Mouse (Mus musculus) limb, embryonic 14.5 days (tissue): ENCODE data around the gene Ano2. TPM values are rescaled to one million over a fixed set of nuclear protein-coding genes. Genes with fewer than 3 reads are reported as not detected.

Source experiments
- ATAC-seq: fragments of 200-750 bp; cut with Nextera tagmentation; 2 replicates; pipeline ENCODE4 v1.8.0; 2017; ENCODE audit warnings: low read depth, moderate number of reproducible peaks, moderate TSS enrichment; ENCODE audit not compliant: low FRiP score
- DNase-seq: peaks from one replicate; pipeline ENCODE4 v3.0.0-alpha.2; 2015; ENCODE audit warnings: low spot score
- H3K27ac ChIP-seq: fragments of 300-500 bp; sonication (generic); replicated peaks from 2 replicates; pipeline ENCODE4 v1.5.1; 2014; ENCODE audit warnings: low read depth, mild to moderate bottlenecking, low read length, moderate library complexity, mixed read lengths
- H3K27me3 ChIP-seq: fragments of 300-500 bp; sonication (generic); 2 replicates; pipeline ENCODE4 v1.6.1; 2014; ENCODE audit warnings: low read length, mixed read lengths; ENCODE audit not compliant: control insufficient read depth, insufficient read depth
- H3K36me3 ChIP-seq: fragments of 300-500 bp; sonication (generic); 2 replicates; pipeline ENCODE4 v1.6.1; 2014; ENCODE audit warnings: mild to moderate bottlenecking, low read length, moderate library complexity, mixed read lengths; ENCODE audit not compliant: control insufficient read depth, insufficient read depth
- H3K4me1 ChIP-seq: fragments of 300-500 bp; sonication (generic); 2 replicates; pipeline ENCODE4 v1.6.1; 2014; ENCODE audit warnings: antibody characterized with exemption, low read length, mixed read lengths; ENCODE audit not compliant: control insufficient read depth, insufficient read depth
- H3K4me2 ChIP-seq: fragments of 300-500 bp; sonication (generic); replicated peaks from 2 replicates; pipeline ENCODE4 v1.6.1; 2014; ENCODE audit warnings: low read depth, mild to moderate bottlenecking, low read length, moderate library complexity; ENCODE audit not compliant: severe bottlenecking
- H3K4me3 ChIP-seq: fragments of 300-500 bp; sonication (generic); replicated peaks from 2 replicates; pipeline ENCODE4 v1.5.1; 2014; ENCODE audit warnings: low read length
- H3K9ac ChIP-seq: fragments of 300-500 bp; sonication (generic); 2 replicates; pipeline ENCODE4 v1.6.1; 2014; ENCODE audit warnings: mild to moderate bottlenecking, low read depth, low read length, moderate library complexity; ENCODE audit not compliant: severe bottlenecking
- H3K9me3 ChIP-seq: fragments of 300-500 bp; sonication (generic); 2 replicates; pipeline ENCODE4 v1.6.1; 2016; ENCODE audit warnings: low read length; ENCODE audit not compliant: control insufficient read depth
- POLR2A ChIP-seq: fragments of 200-500 bp; IDR thresholded peaks from 2 replicates; pipeline ENCODE4 v1.8.0; 2012; ENCODE audit warnings: inconsistent platforms, mild to moderate bottlenecking, moderate library complexity, borderline replicate concordance; ENCODE audit not compliant: insufficient read depth, insufficient read length; ENCODE audit errors: extremely low read depth
- WGBS: fragments of 180-500 bp; shearing (Covaris S2); extraction: QIAGEN DNeasy Blood & Tissue Kit; methylation state at CpG from one replicate; pipeline ENCODE4 v1.1.7; 2014; 5-methylcytosine and 5-hydroxymethylcytosine counted together
- polyA plus RNA-seq, 2 experiments: library from polyadenylated mRNA; depleted of rRNA in 1 of 2; stranded (reverse) in 1 of 2; unstranded in 1 of 2; fragments of >200 nt; fragmentation: Nextera tagmentation in 1 of 2; extraction: Ambion mirVana in 1 of 2; gene quantifications; 2 replicates each; pipeline versions ENCODE4 v1.2.1 to v1.2.3; 2012 to 2014

The Ano2 gene
- polyA plus RNA-seq (2012; rRNA removed), result 0.13 and 0.14 TPM in 2 replicates
- not detected in 2 replicates for polyA plus RNA-seq (2014; fragmentation: Nextera tagmentation; extraction: Ambion mirVana)

DNA sequence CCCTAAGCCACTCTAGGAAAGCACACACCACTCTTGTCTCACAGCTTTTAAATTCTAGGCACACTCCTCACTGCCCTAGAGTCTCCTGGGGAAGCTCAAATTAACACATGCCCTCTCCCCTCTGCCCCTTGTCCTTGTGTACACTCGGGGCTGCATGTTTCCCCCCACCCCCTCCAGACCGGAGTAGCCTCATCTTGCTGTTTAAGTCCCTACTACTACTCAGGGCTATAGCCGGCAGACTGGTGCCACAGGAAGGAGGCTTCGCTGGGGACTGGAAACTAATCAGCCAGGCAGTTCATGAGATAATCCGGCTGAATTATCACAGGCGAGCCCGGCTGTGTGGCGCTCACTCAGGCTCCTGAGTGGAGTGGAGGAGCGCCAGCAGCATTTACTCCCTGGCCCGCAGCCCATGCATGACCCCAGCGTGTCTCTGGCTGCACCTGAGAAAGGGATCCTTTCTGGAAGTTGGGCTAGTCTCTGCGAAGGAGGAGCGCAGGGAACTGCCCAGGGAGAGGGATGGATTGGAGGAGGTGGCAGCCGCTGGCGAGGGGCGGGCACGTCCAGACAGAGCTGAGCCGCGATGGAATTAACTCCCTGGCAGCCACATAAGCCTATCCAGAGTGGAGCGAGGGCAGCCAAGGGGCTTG lies at the start of gene Ano2:
Gene Ano2, plus strand, starts transcription at position 363 of the 647 bp plus-strand sequence.
- no peaks in the 10 kb centered on the region for H3K36me3 ChIP-seq
- no peaks in the 10 kb centered on the region for H3K9me3 ChIP-seq
- no peak for TF ChIP-seq POLR2A
- peaks cover 10% of the 10 kb centered on the region for H3K4me1 ChIP-seq
- H3K4me3 ChIP-seq, result peak within 1 kb of the TSS; percentile 16; the same call in 1 of the 2 replicates
- ATAC-seq, result no peak
- H3K4me2 ChIP-seq, result peak within 1 kb of the TSS; percentile 42
- 0 out of 2 replicates have a peak, but pooled peaks cover 4% of the 10 kb centered on the region for H3K27me3 ChIP-seq
- H3K27ac ChIP-seq, result no peak within 1 kb of the TSS
- peak; percentile 5 for DNase-seq
- 2% methylated on average over 19 of the region's 20 CpGs for WGBS
- H3K9ac ChIP-seq, result no peak within 1 kb of the TSS

DNA sequence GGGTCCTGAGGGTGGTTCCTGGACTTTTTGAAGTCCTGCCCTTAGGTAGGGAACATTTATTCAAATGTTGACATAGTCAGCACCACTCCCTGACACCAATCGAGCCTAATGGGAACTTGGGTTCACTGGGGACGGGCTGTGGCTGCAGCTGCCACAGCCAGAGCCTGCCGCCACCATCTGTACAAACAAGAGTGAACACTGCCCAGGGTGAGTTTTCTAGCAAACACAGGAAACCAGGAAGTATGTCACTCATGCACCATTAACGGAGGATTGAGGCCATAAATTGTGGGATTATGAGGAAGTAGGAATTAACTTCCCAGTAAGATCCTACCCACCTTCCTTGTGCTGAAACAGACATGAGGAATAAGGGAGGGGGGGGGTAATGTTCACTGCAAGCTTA lies 49.7 kb upstream of the Ano2 start:
- Histone ChIP-seq H3K27ac (no peak overlapping the region), H3K27me3 (no peaks in the 10 kb centered on the region), H3K4me3 (no peak overlapping the region), H3K4me1 (no peaks in the 10 kb centered on the region), H3K9me3 (no peaks in the 10 kb centered on the region), H3K36me3 (no peaks in the 10 kb centered on the region), H3K9ac (no peak overlapping the region), H3K4me2 (no peak overlapping the region)
- no peak for DNase-seq
- TF ChIP-seq POLR2A, result no peak
- WGBS, result 56% methylated on average over 4 of the region's 4 CpGs
- no peak for ATAC-seq

DNA sequence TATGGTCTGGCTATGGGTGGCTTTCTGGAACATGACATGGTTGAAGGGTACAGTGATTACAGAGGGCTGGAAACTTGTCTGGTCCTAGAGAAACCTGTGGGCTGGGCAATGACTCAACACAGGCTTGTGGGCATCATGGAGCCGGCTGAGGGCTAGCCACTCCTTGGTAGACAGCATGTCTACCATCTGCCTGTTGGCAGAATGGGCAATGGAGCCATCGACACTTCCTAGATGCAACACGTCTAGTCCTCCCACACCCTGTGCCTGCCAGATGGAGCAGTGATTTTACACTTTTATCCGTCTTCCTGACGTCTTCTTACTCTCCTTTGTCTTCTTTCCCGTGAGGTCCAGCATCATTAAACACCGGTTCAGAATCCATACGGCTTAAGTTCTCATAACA lies 49.1 kb upstream of the Ano2 start:
- no peak overlapping the region for H3K4me3 ChIP-seq
- no peak overlapping the region for H3K9ac ChIP-seq
- TF ChIP-seq POLR2A, result no peak
- DNase-seq (no peak), ATAC-seq (no peak)
- H3K27ac ChIP-seq, result no peak overlapping the region
- H3K36me3 ChIP-seq, result no peaks in the 10 kb centered on the region
- H3K27me3 ChIP-seq, result no peaks in the 10 kb centered on the region
- no peaks in the 10 kb centered on the region for H3K9me3 ChIP-seq
- 70% methylated on average over 8 of the region's 8 CpGs for WGBS
- no peak overlapping the region for H3K4me2 ChIP-seq
- no peaks in the 10 kb centered on the region for H3K4me1 ChIP-seq

DNA sequence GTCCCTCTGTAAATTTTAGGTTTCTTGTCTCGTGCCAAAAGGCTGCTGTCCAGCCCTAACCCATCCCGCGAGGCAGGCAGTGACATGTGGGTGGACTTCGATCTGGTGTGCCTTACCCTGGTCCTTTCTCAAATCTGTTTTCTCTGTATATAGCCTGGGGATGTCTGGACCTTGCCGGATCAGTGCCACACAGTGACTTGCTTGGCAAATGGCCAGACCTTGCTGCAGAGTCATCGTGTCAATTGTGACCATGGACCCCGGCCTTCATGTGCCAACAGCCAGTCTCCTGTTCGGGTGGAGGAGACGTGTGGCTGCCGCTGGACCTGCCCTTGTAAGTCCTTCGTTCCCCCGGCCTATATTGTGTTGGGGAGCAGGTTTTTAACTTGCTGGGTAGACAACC lies 41.3 kb upstream of the Ano2 start:
- Histone ChIP-seq H3K9me3 (no peaks in the 10 kb centered on the region), H3K9ac (no peak overlapping the region), H3K4me2 (no peak overlapping the region), H3K4me3 (no peak overlapping the region), H3K27me3 (no peaks in the 10 kb centered on the region), H3K27ac (no peak overlapping the region), H3K36me3 (no peaks in the 10 kb centered on the region), H3K4me1 (no peaks in the 10 kb centered on the region)
- 82% methylated on average over 12 of the region's 12 CpGs for WGBS
- DNase-seq (no peak), ATAC-seq (no peak)
- TF ChIP-seq POLR2A, result no peak

DNA sequence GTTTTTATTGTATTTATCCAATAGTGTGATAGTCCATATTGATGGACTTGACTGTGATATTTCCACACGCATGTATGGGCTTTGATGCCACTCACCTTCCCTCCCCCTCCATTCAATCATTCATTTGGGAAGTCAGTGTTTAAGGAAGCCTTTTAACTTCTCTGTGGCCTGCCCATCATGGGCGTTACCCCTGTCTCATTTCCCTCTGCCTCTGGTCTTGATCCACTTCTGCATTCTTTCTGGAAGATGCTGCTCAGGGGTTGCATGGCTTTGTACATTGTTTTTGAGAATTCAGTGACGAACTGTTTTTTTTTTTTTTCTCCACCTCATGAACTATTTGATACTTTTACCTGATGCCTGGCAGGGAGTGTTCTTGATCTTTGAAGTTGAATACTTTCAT lies 38.9 kb upstream of the Ano2 start:
- ATAC-seq (no peak), DNase-seq (no peak)
- no peak for TF ChIP-seq POLR2A
- no peaks in the 10 kb centered on the region for H3K4me1 ChIP-seq
- no peak overlapping the region for H3K27ac ChIP-seq
- 80% methylated on average over 3 of the region's 3 CpGs for WGBS
- no peak overlapping the region for H3K4me2 ChIP-seq
- no peaks in the 10 kb centered on the region for H3K27me3 ChIP-seq
- no peak overlapping the region for H3K4me3 ChIP-seq
- no peak overlapping the region for H3K9ac ChIP-seq
- no peaks in the 10 kb centered on the region for H3K36me3 ChIP-seq
- H3K9me3 ChIP-seq, result no peaks in the 10 kb centered on the region
